Mouse (Mus musculus) CH12.LX (cell line): ENCODE measurements around the gene Dgkq. TPM values are rescaled to one million over a fixed set of nuclear protein-coding genes. Genes with fewer than 3 reads are reported as not detected.

Experiments
- DNase-seq: peaks from one replicate; pipeline ENCODE4 v3.0.0-alpha.2; 2013; ENCODE audit errors: extremely low read depth
- H3K27ac ChIP-seq: 2 replicates; pipeline ENCODE4 v1.5.1; 2012; ENCODE audit warnings: low read depth, mild to moderate bottlenecking, control low read depth, moderate library complexity; ENCODE audit not compliant: insufficient read depth
- H3K27me3 ChIP-seq: replicated peaks from 2 replicates; pipeline ENCODE3; 2012; ENCODE audit warnings: inconsistent platforms
- H3K36me3 ChIP-seq, 2 experiments: replicated peaks in 1 of 2; 2 replicates each; pipeline versions ENCODE3 to v1.6.1; 2012; ENCODE audit warnings: inconsistent platforms in 1 of 2, low read length in 1 of 2, mild to moderate bottlenecking in 1 of 2, mixed read lengths in 1 of 2, moderate library complexity in 1 of 2; ENCODE audit not compliant: control insufficient read depth in 1 of 2, insufficient read depth in 1 of 2
- H3K4me1 ChIP-seq, 2 experiments: 2 replicates each; pipeline ENCODE4 v1.6.1; 2012; ENCODE audit warnings: inconsistent platforms in 1 of 2, moderate library complexity in 1 of 2; ENCODE audit not compliant: insufficient read depth in 2 of 2, control insufficient read depth in 1 of 2
- H3K4me2 ChIP-seq: 2 replicates; pipeline ENCODE4 v1.6.1; 2012; ENCODE audit warnings: low read depth, mild to moderate bottlenecking, control low read depth; ENCODE audit not compliant: poor library complexity, insufficient read depth, severe bottlenecking
- H3K4me3 ChIP-seq, 3 experiments: fragments of 150-350 bp in 1 of 3; sonication (generic) in 1 of 3; replicated peaks in 1 of 3; 2 replicates each; pipeline versions ENCODE3 to v1.5.1; 2011 to 2012; ENCODE audit warnings: low read depth in 2 of 3, low read length in 2 of 3, mild to moderate bottlenecking in 2 of 3, moderate library complexity in 2 of 3, control low read depth in 1 of 3, improper control_type of control experiment in 1 of 3, inconsistent platforms in 1 of 3, mixed read lengths in 1 of 3; ENCODE audit not compliant: poor library complexity in 1 of 3
- H3K79me2 ChIP-seq: replicated peaks from 2 replicates; pipeline ENCODE4 v1.6.1; 2012; ENCODE audit warnings: mild to moderate bottlenecking, moderate library complexity; ENCODE audit not compliant: control insufficient read depth, poor library complexity, insufficient read depth, severe bottlenecking; ENCODE audit errors: extremely low read depth
- H3K9ac ChIP-seq: 2 replicates; pipeline ENCODE4 v1.6.1; 2012; ENCODE audit warnings: low read depth, mild to moderate bottlenecking, control low read depth, moderate library complexity; ENCODE audit not compliant: insufficient read depth
- H3K9me3 ChIP-seq: replicated peaks from 2 replicates; pipeline ENCODE3; 2012; ENCODE audit warnings: low read length, inconsistent platforms, mixed read lengths
- BHLHE40 ChIP-seq: IDR thresholded peaks from 2 replicates; pipeline ENCODE4 v1.6.1; 2011; ENCODE audit warnings: mild to moderate bottlenecking, low read depth, low read length, improper control_type of control experiment
- CHD1 ChIP-seq: IDR thresholded peaks from 2 replicates; pipeline ENCODE4 v1.6.1; 2012; ENCODE audit warnings: low read depth, low read length, improper control_type of control experiment, inconsistent platforms
- CTCF ChIP-seq, 2 experiments: IDR thresholded peaks in 1 of 2; conservative IDR thresholded peaks in 1 of 2; 2 replicates each; pipeline ENCODE4 v1.5.1; 2011 to 2012; ENCODE audit warnings: low read depth in 2 of 2, low read length in 2 of 2, improper control_type of control experiment in 1 of 2, inconsistent platforms in 1 of 2, mild to moderate bottlenecking in 1 of 2, moderate library complexity in 1 of 2
- ETS1 ChIP-seq: conservative IDR thresholded peaks from 2 replicates; pipeline ENCODE4 v1.6.1; 2012; ENCODE audit warnings: low read depth, mild to moderate bottlenecking, inconsistent platforms, low read length, improper control_type of control experiment, moderate library complexity
- GABPA ChIP-seq: IDR thresholded peaks from 2 replicates; pipeline ENCODE4 v1.6.1; 2012; ENCODE audit warnings: low read depth, low read length, improper control_type of control experiment, inconsistent platforms; ENCODE audit not compliant: insufficient replicate concordance
- IRF4 ChIP-seq: IDR thresholded peaks from 2 replicates; pipeline ENCODE4 v1.6.1; 2014; ENCODE audit warnings: low read depth, mild to moderate bottlenecking, inconsistent platforms, low read length, improper control_type of control experiment
- JUN ChIP-seq: IDR thresholded peaks from 2 replicates; pipeline ENCODE4 v1.6.1; 2011; ENCODE audit warnings: low read depth, mild to moderate bottlenecking, low read length, improper control_type of control experiment, moderate library complexity; ENCODE audit not compliant: insufficient read depth
- KAT2A ChIP-seq: IDR thresholded peaks from 2 replicates; pipeline ENCODE4 v1.6.1; 2012; ENCODE audit warnings: low read length, improper control_type of control experiment, inconsistent platforms; ENCODE audit not compliant: insufficient replicate concordance
- MAFK ChIP-seq: IDR thresholded peaks from 2 replicates; pipeline ENCODE4 v1.6.1; 2011; ENCODE audit warnings: low read length, improper control_type of control experiment; ENCODE audit not compliant: insufficient replicate concordance
- MAZ ChIP-seq: IDR thresholded peaks from 2 replicates; pipeline ENCODE4 v1.6.1; 2012; ENCODE audit warnings: low read depth, mild to moderate bottlenecking, inconsistent platforms, low read length, improper control_type of control experiment, moderate library complexity
- MYC ChIP-seq: IDR thresholded peaks from 2 replicates; pipeline ENCODE4 v1.6.1; 2011; ENCODE audit warnings: low read depth, mild to moderate bottlenecking, improper control_type of control experiment, low read length
- NELFE ChIP-seq: IDR thresholded peaks from 2 replicates; pipeline ENCODE4 v1.6.1; 2011; ENCODE audit warnings: low read depth, low read length, improper control_type of control experiment
- NRF1 ChIP-seq: IDR thresholded peaks from 2 replicates; pipeline ENCODE4 v1.6.1; 2014; ENCODE audit warnings: low read depth, mild to moderate bottlenecking, inconsistent platforms, low read length, improper control_type of control experiment, moderate library complexity
- PAX5 ChIP-seq: IDR thresholded peaks from 2 replicates; pipeline ENCODE4 v1.6.1; 2012; ENCODE audit warnings: low read length, inconsistent platforms, mixed read lengths
- POLR2A ChIP-seq: IDR thresholded peaks from 2 replicates; pipeline ENCODE4 v1.6.1; 2011; ENCODE audit warnings: low read depth, mild to moderate bottlenecking, improper control_type of control experiment, low read length
- RCOR1 ChIP-seq: conservative IDR thresholded peaks from 2 replicates; pipeline ENCODE4 v1.6.1; 2012; ENCODE audit warnings: low read depth, mild to moderate bottlenecking, inconsistent platforms, low read length, improper control_type of control experiment
- SMC3 ChIP-seq: IDR thresholded peaks from 2 replicates; pipeline ENCODE4 v1.6.1; 2011; ENCODE audit warnings: low read depth, low read length, improper control_type of control experiment
- USF1 ChIP-seq: IDR thresholded peaks from 2 replicates; pipeline ENCODE4 v1.6.1; 2014; ENCODE audit warnings: low read depth, mild to moderate bottlenecking, inconsistent platforms, low read length, improper control_type of control experiment
- USF2 ChIP-seq: conservative IDR thresholded peaks from 2 replicates; pipeline ENCODE4 v1.6.1; 2011; ENCODE audit warnings: low read depth, low read length, improper control_type of control experiment
- ZC3H11A ChIP-seq: IDR thresholded peaks from 2 replicates; pipeline ENCODE4 v1.6.1; 2012; ENCODE audit warnings: low read depth, mild to moderate bottlenecking, inconsistent platforms, low read length, improper control_type of control experiment
- ZKSCAN1 ChIP-seq: IDR thresholded peaks from 2 replicates; pipeline ENCODE4 v1.6.1; 2012; ENCODE audit warnings: low read depth, inconsistent platforms, low read length, improper control_type of control experiment, borderline replicate concordance
- ZMIZ1 ChIP-seq: IDR thresholded peaks from 2 replicates; pipeline ENCODE4 v1.6.1; 2012; ENCODE audit warnings: low read depth, mild to moderate bottlenecking, inconsistent platforms, low read length, improper control_type of control experiment
- dilution Hi-C: fragments of 300-500 bp; cut with MboI; formaldehyde crosslinking; loops from 2 replicates; pipeline ENCODE4 v1.14.3; 2020; ENCODE audit warnings: low sequenced_read_pairs; ENCODE audit not compliant: extremely low pct_unique_long_range_greater_than_20kb, extremely low pct_ligation_motif_present
- in situ Hi-C: fragments of 300-500 bp; cut with MboI; formaldehyde crosslinking; loops from 3 replicates; pipeline ENCODE4 v1.14.3; 2019; ENCODE audit warnings: low sequenced_read_pairs, low pct_ligation_motif_present, low pct_unique_long_range_greater_than_20kb, mixed read lengths
- polyA plus RNA-seq: library from polyadenylated mRNA; unstranded; fragments of >175 nt; gene quantifications from 2 replicates; pipeline ENCODE4 v1.2.1, GENCODE M21; 2012; ENCODE audit warnings: low read depth; ENCODE audit not compliant: insufficient read length
- total RNA-seq, 2 experiments: library from RNA; depleted of rRNA; stranded (reverse); fragments of 300-350 nt in 1 of 2; fragments of >200 nt in 1 of 2; gene quantifications; 2 replicates each; pipeline ENCODE4 v1.2.3; 2012 to 2014

Gene Dgkq
- total and polyA plus RNA-seq, 3 experiments = 3.7 to 8.5 (median 4.4) TPM

GRCm38 (mm10) chr5:108701341-108702021 lies 32.0 kb upstream of the Dgkq start:
- dilution Hi-C loops = no loop called here
- Histone ChIP-seq H3K9me3 (no peaks in the 10 kb centered on the region), H3K27me3 (peaks cover 53% of the 10 kb centered on the region), H3K36me3 (no peaks in the 10 kb centered on the region), H3K9ac (no peak overlapping the region), H3K4me2 (no peak overlapping the region)
- no peak for DNase-seq
- TF ChIP-seq CHD1 = no peak
- no peak for TF ChIP-seq MAZ
- no peak for TF ChIP-seq ZMIZ1
- TF ChIP-seq MYC = no peak
- TF ChIP-seq GABPA = no peak
- no peak for TF ChIP-seq USF2
- TF ChIP-seq KAT2A = no peak
- TF ChIP-seq POLR2A = no peak
- no peak for TF ChIP-seq MAFK
- TF ChIP-seq NRF1 = no peak
- no peak for TF ChIP-seq ZKSCAN1
- TF ChIP-seq USF1 = no peak
- no peak for TF ChIP-seq PAX5
- no peak for TF ChIP-seq IRF4
- no peak for TF ChIP-seq SMC3
- TF ChIP-seq ZC3H11A = no peak
- TF ChIP-seq, all 38 proteins: peak for 0
- H3K27ac ChIP-seq = no peak overlapping the region
- no peaks in the 10 kb centered on the region for H3K4me1 ChIP-seq
- H3K79me2 ChIP-seq = no peaks in the 10 kb centered on the region
- in situ Hi-C loops = no loop called here
- no peak overlapping the region for H3K4me3 ChIP-seq

GRCm38 (mm10) chr5:108700346-108700745 lies 30.9 kb upstream of the Dgkq start:
- no peak for DNase-seq
- Histone ChIP-seq H3K79me2 (no peaks in the 10 kb centered on the region), H3K27ac (no peak overlapping the region), H3K9me3 (no peaks in the 10 kb centered on the region), H3K4me1 (no peaks in the 10 kb centered on the region), H3K9ac (no peak overlapping the region), H3K4me3 (no peak overlapping the region), H3K4me2 (no peak overlapping the region), H3K27me3 (peaks cover 63% of the 10 kb centered on the region), H3K36me3 (no peaks in the 10 kb centered on the region)
- in situ Hi-C loops (no loop called here), dilution Hi-C loops (no loop called here)
- no peak for TF ChIP-seq SMC3
- TF ChIP-seq NELFE = no peak
- no peak for TF ChIP-seq JUN
- TF ChIP-seq RCOR1 = no peak
- no peak for TF ChIP-seq ETS1
- no peak for TF ChIP-seq CTCF (conservative IDR thresholded peaks at IDR 0.05 in 1 of 2, IDR thresholded peaks at IDR 0.05 in 1 of 2; ENCODE audit: low read depth in 2 of 2, low read length in 2 of 2)
- TF ChIP-seq BHLHE40 = no peak
